Mouse (Mus musculus) cerebellum, adult 2 months (tissue): ENCODE results near the gene Gm20518.

Source experiments
- CTCF ChIP-seq: fragments of 200-500 bp; IDR thresholded peaks from 2 replicates; pipeline ENCODE4 v1.5.1; 2011; ENCODE audit warnings: low read depth, mild to moderate bottlenecking, control low read depth, low read length, moderate library complexity, borderline replicate concordance; ENCODE audit not compliant: insufficient read depth
- POLR2A ChIP-seq: fragments of 200-500 bp; IDR thresholded peaks from 2 replicates; pipeline ENCODE4 v1.6.1; 2011; ENCODE audit warnings: low read length, control low read depth, borderline replicate concordance; ENCODE audit not compliant: insufficient read depth

DNA sequence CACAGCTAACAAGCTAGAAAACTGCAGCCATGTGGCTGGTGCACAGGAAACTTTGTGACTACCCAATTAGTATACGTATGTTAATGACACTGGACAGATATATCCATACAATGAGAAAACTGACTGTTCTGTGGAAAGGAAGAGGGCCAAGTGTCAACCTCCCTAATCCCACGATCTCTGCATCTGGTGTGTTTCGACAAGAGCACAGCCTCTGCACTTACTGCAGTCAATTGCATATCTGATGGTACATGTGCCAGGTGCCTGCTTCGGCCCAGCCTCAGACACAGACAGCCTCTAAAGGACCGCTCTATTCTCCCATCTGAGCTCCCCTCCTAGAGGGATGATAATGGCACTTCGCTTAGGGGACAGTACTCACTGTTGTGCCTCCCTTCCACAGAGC lies 43.0 kb downstream of the Gm20518 start:
- TF ChIP-seq POLR2A = no peak
- TF ChIP-seq CTCF = no peak
